Mouse (Mus musculus) CH12.LX (cell line): Measurements from ENCODE around the gene Srgap2. TPM values are rescaled to one million over a fixed set of nuclear protein-coding genes. Genes with fewer than 3 reads are reported as not detected.

Source experiments
- DNase-seq: peaks from one replicate; pipeline ENCODE4 v3.0.0-alpha.2; 2013; ENCODE audit errors: extremely low read depth
- H3K27ac ChIP-seq: 2 replicates; pipeline ENCODE4 v1.5.1; 2012; ENCODE audit warnings: low read depth, mild to moderate bottlenecking, control low read depth, moderate library complexity; ENCODE audit not compliant: insufficient read depth
- H3K27me3 ChIP-seq: replicated peaks from 2 replicates; pipeline ENCODE3; 2012; ENCODE audit warnings: inconsistent platforms
- H3K36me3 ChIP-seq, 2 experiments: replicated peaks in 1 of 2; 2 replicates each; pipeline versions ENCODE3 to v1.6.1; 2012; ENCODE audit warnings: inconsistent platforms in 1 of 2, low read length in 1 of 2, mild to moderate bottlenecking in 1 of 2, mixed read lengths in 1 of 2, moderate library complexity in 1 of 2; ENCODE audit not compliant: control insufficient read depth in 1 of 2, insufficient read depth in 1 of 2
- H3K4me1 ChIP-seq, 2 experiments: 2 replicates each; pipeline ENCODE4 v1.6.1; 2012; ENCODE audit warnings: inconsistent platforms in 1 of 2, moderate library complexity in 1 of 2; ENCODE audit not compliant: insufficient read depth in 2 of 2, control insufficient read depth in 1 of 2
- H3K4me2 ChIP-seq: 2 replicates; pipeline ENCODE4 v1.6.1; 2012; ENCODE audit warnings: low read depth, mild to moderate bottlenecking, control low read depth; ENCODE audit not compliant: poor library complexity, insufficient read depth, severe bottlenecking
- H3K4me3 ChIP-seq, 3 experiments: fragments of 150-350 bp in 1 of 3; sonication (generic) in 1 of 3; replicated peaks in 1 of 3; 2 replicates each; pipeline versions ENCODE3 to v1.5.1; 2011 to 2012; ENCODE audit warnings: low read depth in 2 of 3, low read length in 2 of 3, mild to moderate bottlenecking in 2 of 3, moderate library complexity in 2 of 3, control low read depth in 1 of 3, improper control_type of control experiment in 1 of 3, inconsistent platforms in 1 of 3, mixed read lengths in 1 of 3; ENCODE audit not compliant: poor library complexity in 1 of 3
- H3K79me2 ChIP-seq: replicated peaks from 2 replicates; pipeline ENCODE4 v1.6.1; 2012; ENCODE audit warnings: mild to moderate bottlenecking, moderate library complexity; ENCODE audit not compliant: control insufficient read depth, poor library complexity, insufficient read depth, severe bottlenecking; ENCODE audit errors: extremely low read depth
- H3K9ac ChIP-seq: 2 replicates; pipeline ENCODE4 v1.6.1; 2012; ENCODE audit warnings: low read depth, mild to moderate bottlenecking, control low read depth, moderate library complexity; ENCODE audit not compliant: insufficient read depth
- H3K9me3 ChIP-seq: replicated peaks from 2 replicates; pipeline ENCODE3; 2012; ENCODE audit warnings: low read length, inconsistent platforms, mixed read lengths
- BHLHE40 ChIP-seq: IDR thresholded peaks from 2 replicates; pipeline ENCODE4 v1.6.1; 2011; ENCODE audit warnings: mild to moderate bottlenecking, low read depth, low read length, improper control_type of control experiment
- CHD2 ChIP-seq: IDR thresholded peaks from 2 replicates; pipeline ENCODE4 v1.6.1; 2011; ENCODE audit warnings: low read length, improper control_type of control experiment
- CTCF ChIP-seq, 2 experiments: IDR thresholded peaks in 1 of 2; conservative IDR thresholded peaks in 1 of 2; 2 replicates each; pipeline ENCODE4 v1.5.1; 2011 to 2012; ENCODE audit warnings: low read depth in 2 of 2, low read length in 2 of 2, improper control_type of control experiment in 1 of 2, inconsistent platforms in 1 of 2, mild to moderate bottlenecking in 1 of 2, moderate library complexity in 1 of 2
- E2F4 ChIP-seq: IDR thresholded peaks from 2 replicates; pipeline ENCODE4 v1.6.1; 2011; ENCODE audit warnings: low read depth, low read length, improper control_type of control experiment; ENCODE audit not compliant: insufficient replicate concordance
- ETS1 ChIP-seq: conservative IDR thresholded peaks from 2 replicates; pipeline ENCODE4 v1.6.1; 2012; ENCODE audit warnings: low read depth, mild to moderate bottlenecking, inconsistent platforms, low read length, improper control_type of control experiment, moderate library complexity
- GABPA ChIP-seq: IDR thresholded peaks from 2 replicates; pipeline ENCODE4 v1.6.1; 2012; ENCODE audit warnings: low read depth, low read length, improper control_type of control experiment, inconsistent platforms; ENCODE audit not compliant: insufficient replicate concordance
- HCFC1 ChIP-seq: IDR thresholded peaks from 2 replicates; pipeline ENCODE4 v1.6.1; 2012; ENCODE audit warnings: low read depth, mild to moderate bottlenecking, inconsistent platforms, low read length, improper control_type of control experiment
- IRF4 ChIP-seq: IDR thresholded peaks from 2 replicates; pipeline ENCODE4 v1.6.1; 2014; ENCODE audit warnings: low read depth, mild to moderate bottlenecking, inconsistent platforms, low read length, improper control_type of control experiment
- JUN ChIP-seq: IDR thresholded peaks from 2 replicates; pipeline ENCODE4 v1.6.1; 2011; ENCODE audit warnings: low read depth, mild to moderate bottlenecking, low read length, improper control_type of control experiment, moderate library complexity; ENCODE audit not compliant: insufficient read depth
- JUND ChIP-seq: conservative IDR thresholded peaks from 2 replicates; pipeline ENCODE4 v1.6.1; 2011; ENCODE audit warnings: low read depth, low read length, improper control_type of control experiment
- MYC ChIP-seq: IDR thresholded peaks from 2 replicates; pipeline ENCODE4 v1.6.1; 2011; ENCODE audit warnings: low read depth, mild to moderate bottlenecking, improper control_type of control experiment, low read length
- NELFE ChIP-seq: IDR thresholded peaks from 2 replicates; pipeline ENCODE4 v1.6.1; 2011; ENCODE audit warnings: low read depth, low read length, improper control_type of control experiment
- PAX5 ChIP-seq: IDR thresholded peaks from 2 replicates; pipeline ENCODE4 v1.6.1; 2012; ENCODE audit warnings: low read length, inconsistent platforms, mixed read lengths
- RAD21 ChIP-seq: IDR thresholded peaks from 2 replicates; pipeline ENCODE4 v1.6.1; 2011; ENCODE audit warnings: low read depth, mild to moderate bottlenecking, low read length, improper control_type of control experiment, moderate library complexity
- RCOR1 ChIP-seq: conservative IDR thresholded peaks from 2 replicates; pipeline ENCODE4 v1.6.1; 2012; ENCODE audit warnings: low read depth, mild to moderate bottlenecking, inconsistent platforms, low read length, improper control_type of control experiment
- SIN3A ChIP-seq: IDR thresholded peaks from 2 replicates; pipeline ENCODE4 v1.6.1; 2012; ENCODE audit warnings: low read length, improper control_type of control experiment, inconsistent platforms
- UBTF ChIP-seq: IDR thresholded peaks from 2 replicates; pipeline ENCODE4 v1.6.1; 2012; ENCODE audit warnings: low read depth, mild to moderate bottlenecking, inconsistent platforms, low read length, improper control_type of control experiment, moderate library complexity
- ZMIZ1 ChIP-seq: IDR thresholded peaks from 2 replicates; pipeline ENCODE4 v1.6.1; 2012; ENCODE audit warnings: low read depth, mild to moderate bottlenecking, inconsistent platforms, low read length, improper control_type of control experiment
- dilution Hi-C: fragments of 300-500 bp; cut with MboI; formaldehyde crosslinking; loops from 2 replicates; pipeline ENCODE4 v1.14.3; 2020; ENCODE audit warnings: low sequenced_read_pairs; ENCODE audit not compliant: extremely low pct_unique_long_range_greater_than_20kb, extremely low pct_ligation_motif_present
- in situ Hi-C: fragments of 300-500 bp; cut with MboI; formaldehyde crosslinking; loops from 3 replicates; pipeline ENCODE4 v1.14.3; 2019; ENCODE audit warnings: low sequenced_read_pairs, low pct_ligation_motif_present, low pct_unique_long_range_greater_than_20kb, mixed read lengths
- polyA plus RNA-seq: library from polyadenylated mRNA; unstranded; fragments of >175 nt; gene quantifications from 2 replicates; pipeline ENCODE4 v1.2.1, GENCODE M21; 2012; ENCODE audit warnings: low read depth; ENCODE audit not compliant: insufficient read length
- total RNA-seq, 2 experiments: library from RNA; depleted of rRNA; stranded (reverse); fragments of 300-350 nt in 1 of 2; fragments of >200 nt in 1 of 2; gene quantifications; 2 replicates each; pipeline ENCODE4 v1.2.3; 2012 to 2014

Srgap2 gene
- total and polyA plus RNA-seq, 3 experiments, result 9.7 to 28.1 (median 26.8) TPM

DNA sequence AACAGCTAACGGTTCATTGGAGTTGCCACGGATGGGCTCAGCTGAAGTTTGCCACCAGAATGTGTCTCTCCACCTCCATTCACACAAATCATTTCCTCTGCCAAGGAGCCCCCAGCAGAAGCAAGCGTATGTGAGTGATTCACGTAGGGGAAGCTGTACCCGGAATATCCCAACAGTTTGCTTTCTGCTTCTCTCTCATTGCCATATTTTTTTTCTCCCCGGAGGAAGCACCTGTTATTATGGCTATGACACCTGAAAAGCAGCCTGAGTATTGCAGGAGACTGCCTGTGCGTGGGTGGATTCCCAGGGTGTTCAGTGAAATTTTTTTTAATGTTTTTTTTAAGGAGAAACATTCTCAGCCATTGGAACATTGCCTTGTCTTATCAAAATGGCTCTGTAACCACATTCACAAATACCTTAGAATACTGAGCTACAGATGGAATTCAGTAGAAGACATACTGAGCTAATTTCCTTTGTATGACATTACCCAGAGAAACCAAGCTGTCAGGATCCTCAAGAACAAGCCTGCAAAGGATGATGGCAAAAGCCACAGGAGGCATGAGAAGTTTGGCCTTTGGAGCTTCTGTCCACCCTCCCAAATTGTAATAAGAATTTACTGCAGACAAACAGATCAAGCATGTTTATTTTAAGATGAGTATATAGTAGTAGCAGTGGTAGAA is 16.9 kb upstream of the Srgap2 start:
- H3K9ac ChIP-seq, result no peak overlapping the region
- dilution Hi-C loops, result no loop called here
- TF ChIP-seq GABPA, result no peak
- no peak for TF ChIP-seq MYC
- no peak for TF ChIP-seq RCOR1
- TF ChIP-seq CHD2, result no peak
- TF ChIP-seq CTCF (conservative IDR thresholded peaks at IDR 0.05 in 1 of 2, IDR thresholded peaks at IDR 0.05 in 1 of 2; ENCODE audit: low read depth in 2 of 2, low read length in 2 of 2), result no peak
- no peak for TF ChIP-seq NELFE
- TF ChIP-seq RAD21, result no peak
- TF ChIP-seq ETS1, result no peak
- TF ChIP-seq UBTF, result no peak
- no peak for TF ChIP-seq E2F4
- no peak for TF ChIP-seq PAX5
- TF ChIP-seq SIN3A, result no peak
- TF ChIP-seq BHLHE40, result no peak
- H3K27ac ChIP-seq, result no peak overlapping the region
- H3K9me3 ChIP-seq, result no peaks in the 10 kb centered on the region
- no peak overlapping the region for H3K4me3 ChIP-seq
- peaks cover 6 to 33% of the 10 kb centered on the region in 2 experiments for H3K36me3 ChIP-seq
- no peaks in the 10 kb centered on the region for H3K79me2 ChIP-seq
- no peak for DNase-seq
- in situ Hi-C loops, result no loop called here
- no peaks in the 10 kb centered on the region for H3K27me3 ChIP-seq
- no peak overlapping the region for H3K4me2 ChIP-seq
- peaks cover 0 to 19% of the 10 kb centered on the region in 2 experiments; a peak in 2 of 4 replicates for H3K4me1 ChIP-seq

DNA sequence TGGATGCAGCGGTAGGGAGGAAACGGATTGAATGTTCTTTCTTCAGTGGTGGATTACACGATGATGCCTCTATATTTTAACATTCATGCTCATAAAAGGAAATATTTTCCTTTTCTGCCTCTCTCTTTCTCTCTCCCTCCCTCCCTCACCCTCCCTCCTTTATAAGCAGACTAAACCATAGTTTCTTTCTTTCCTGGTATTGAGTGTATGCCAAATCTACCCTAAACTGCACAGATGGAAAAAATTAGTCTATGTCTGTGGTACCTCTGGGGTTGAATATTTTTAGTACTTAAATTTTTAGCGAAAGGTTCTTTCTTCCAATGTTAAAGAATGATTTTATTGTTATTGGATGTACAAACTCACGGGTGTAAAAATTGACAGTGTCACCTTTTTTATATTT is 14.8 kb upstream of the Srgap2 start:
- no peak overlapping the region for H3K4me3 ChIP-seq
- no peak overlapping the region for H3K4me2 ChIP-seq
- in situ Hi-C loops, result no loop called here
- no peak for DNase-seq
- no peaks in the 10 kb centered on the region for H3K9me3 ChIP-seq
- peaks cover 9 to 52% of the 10 kb centered on the region in 2 experiments for H3K36me3 ChIP-seq
- H3K27me3 ChIP-seq, result no peaks in the 10 kb centered on the region
- no peaks in the 10 kb centered on the region for H3K79me2 ChIP-seq
- H3K4me1 ChIP-seq, result peaks cover 0 to 19% of the 10 kb centered on the region in 2 experiments; a peak in 2 of 4 replicates
- no peak overlapping the region for H3K27ac ChIP-seq
- H3K9ac ChIP-seq, result no peak overlapping the region
- dilution Hi-C loops, result no loop called here
- TF ChIP-seq HCFC1 (no peak), UBTF (no peak), ZMIZ1 (no peak), ETS1 (no peak), IRF4 (no peak), JUND (peak; percentile 77), GABPA (no peak), JUN (0 out of 2 replicates have a peak, but pooled peaks have one; percentile 13)
- TF ChIP-seq, all 38 proteins: peak for 2
